8 mouse cellular contexts compared by ENCODE assay signal in the genomic region with DNA sequence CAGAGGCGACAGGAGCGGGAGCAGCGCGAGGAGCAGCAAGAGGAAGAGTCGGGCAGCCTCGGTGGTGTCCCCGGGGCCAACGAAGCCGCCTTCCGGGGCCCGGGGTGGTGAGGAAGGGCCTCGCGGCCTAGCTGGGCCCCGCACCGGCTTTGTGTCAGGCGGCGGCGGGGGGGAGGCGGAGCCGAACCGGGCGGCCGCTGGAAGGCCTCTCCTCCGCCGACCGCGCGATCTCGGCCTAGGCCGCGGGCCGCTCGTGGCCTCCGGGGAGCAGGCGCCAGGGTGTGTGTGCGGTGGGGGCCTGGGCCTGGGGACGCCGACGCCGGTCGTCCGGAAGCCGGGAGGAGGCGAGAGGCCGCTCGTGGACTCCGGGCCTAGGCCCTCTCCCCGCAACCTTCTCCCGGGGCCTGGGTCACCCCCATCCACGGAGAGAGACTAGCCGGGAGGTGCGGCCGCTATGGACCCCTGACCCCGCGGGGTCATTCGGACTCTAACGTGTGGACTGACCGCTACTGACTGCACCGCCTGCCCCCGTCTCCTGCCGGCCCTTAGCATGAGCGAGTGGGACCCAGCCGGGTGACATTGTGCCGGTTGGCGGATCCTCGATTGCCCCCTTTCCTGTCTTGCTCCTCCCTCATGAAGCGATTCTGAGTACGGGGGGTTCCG. TPM values are rescaled to one million over a fixed set of nuclear protein-coding genes. Genes with fewer than 3 reads are reported as not detected.
DNase-seq lines count a peak whose midpoint lies in the region; ATAC-seq and TF ChIP-seq lines count a peak whose summit lies in the region.

No protein-coding gene starts in this region.

- intact Hi-C loops in left cerebral cortex, adult 2 months (cut with DNase I) = no loop called here

- H3K27me3 ChIP-seq in hindbrain, postnatal 0 days (ENCODE audit: insufficient read depth, low read length) = no peaks in the 10 kb centered on the region

- H3K36me3 ChIP-seq in hindbrain, postnatal 0 days (ENCODE audit: insufficient read depth, low read length) = no peaks in the 10 kb centered on the region

- peak; percentile 35 for ATAC-seq in hindbrain, postnatal 0 days

- H3K27ac ChIP-seq in hindbrain, postnatal 0 days = peak overlapping the region; percentile 97
- H3K27ac ChIP-seq in left cerebral cortex, adult 2 months = peak overlapping the region; percentile 96

- no peak for TF ChIP-seq CTCF in hindbrain, postnatal 0 days (IDR thresholded peaks at IDR 0.05; ENCODE audit: low read depth)
- no peak for TF ChIP-seq CTCF in left cerebral cortex, adult 2 months (IDR thresholded peaks at IDR 0.05)

- H3K4me2 ChIP-seq in hindbrain, postnatal 0 days (ENCODE audit: low read depth, low read length) = peak overlapping the region; percentile 89

- H3K4me3 ChIP-seq in hindbrain, postnatal 0 days (ENCODE audit: low read length) = peak overlapping the region; percentile 100
- peak overlapping the region; percentile 99 for H3K4me3 ChIP-seq in left cerebral cortex, adult 2 months

- 2% methylated on average over 53 of the region's 69 CpGs for whole genome bisulfite sequencing in hindbrain, postnatal 0 days

- peak; percentile 75 to 90 for DNase-seq in adrenal gland, adult (ENCODE audit: inconsistent age in 2 of 2, low spot score in 1 of 2)
- peak; percentile 56 for DNase-seq in embryo, embryonic 10 days (ENCODE audit: low spot score)
- DNase-seq in gastrocnemius, postnatal 10 days = peak; percentile 66
- DNase-seq in hindbrain, postnatal 0 days (ENCODE audit: low spot score) = peak; percentile 62
- peak; percentile 47 to 50 for DNase-seq in left cerebral cortex, adult 2 months (ENCODE audit: extremely low spot score in 1 of 2, low spot score in 2 of 2)
- DNase-seq in lung, postnatal 4 days = peak; percentile 75 to 79
- peak; percentile 55 for DNase-seq in right cerebral cortex, adult 18-20 months
- peak; percentile 51 for DNase-seq in urinary bladder, postnatal 14 days (ENCODE audit: low spot score)

- H3K4me1 ChIP-seq in hindbrain, postnatal 0 days (ENCODE audit: insufficient read depth, low read length) = peaks cover 13% of the 10 kb centered on the region; the same call in 1 of the 2 replicates

- peak overlapping the region; percentile 100 for H3K9ac ChIP-seq in hindbrain, postnatal 0 days (replicated peaks; ENCODE audit: low read length)

- no peaks in the 10 kb centered on the region for H3K9me3 ChIP-seq in hindbrain, postnatal 0 days (ENCODE audit: low read length)

RNA-seq across cellular contexts. Expression of a gene that starts 4.8 kb away (rescaled TPM):
- 10 to 100 TPM; 31.4 to 38.8 TPM for total RNA-seq in gastrocnemius, postnatal 10 days (2021)
- 27.0 and 39.4 TPM in 2 replicates for total RNA-seq in hindbrain, postnatal 0 days (2014; rRNA removed)
- 18.3 and 20.0 TPM in 2 replicates for polyA plus RNA-seq in hindbrain, postnatal 0 days (2015; fragmentation: Nextera tagmentation; extraction: Ambion mirVana)
- 10 to 100 TPM; 67.7 to 70.8 TPM for total RNA-seq in left cerebral cortex, adult 2 months (2021)

Comparison
In these comparisons a context has a peak if more than half of its experiments do, and no peak if none do; other contexts are left out.
1. Peak in every context shown above with its lines: DNase-seq, ATAC-seq, H3K4me3 ChIP-seq and H3K27ac ChIP-seq.